Mouse (Mus musculus) spleen, adult 2 months (tissue): Measurements from ENCODE around the gene Tmem150c. TPM values are rescaled to one million over a fixed set of nuclear protein-coding genes. Genes with fewer than 3 reads are reported as not detected.

Source experiments
- DNase-seq, 2 experiments: peaks; one replicate each; pipeline versions ENCODE4 v3.0.0 to v3.0.0-alpha.2; 2012 to 2021; ENCODE audit warnings: low spot score in 2 of 2, low read depth in 1 of 2
- H3K27ac ChIP-seq: fragments of 200-500 bp; 2 replicates; pipeline ENCODE4 v1.5.1; 2012; ENCODE audit warnings: low read length, inconsistent platforms; ENCODE audit not compliant: insufficient read depth
- H3K27me3 ChIP-seq: fragments of 200-500 bp; 2 replicates; pipeline ENCODE4 v1.6.1; 2012; ENCODE audit warnings: mild to moderate bottlenecking, moderate library complexity, low read length, inconsistent platforms; ENCODE audit not compliant: control insufficient read depth, insufficient read depth
- H3K36me3 ChIP-seq: fragments of 200-500 bp; 2 replicates; pipeline ENCODE4 v1.6.1; 2012; ENCODE audit warnings: mild to moderate bottlenecking, low read length, inconsistent platforms; ENCODE audit not compliant: control insufficient read depth, insufficient read depth
- H3K4me1 ChIP-seq: fragments of 200-500 bp; 2 replicates; pipeline ENCODE4 v1.6.1; 2011; ENCODE audit warnings: inconsistent platforms; ENCODE audit not compliant: control insufficient read depth, insufficient read depth, insufficient read length
- H3K4me3 ChIP-seq: fragments of 200-500 bp; 2 replicates; pipeline ENCODE4 v1.5.1; 2011; ENCODE audit warnings: mild to moderate bottlenecking, inconsistent platforms; ENCODE audit not compliant: insufficient read depth, insufficient read length; ENCODE audit errors: extremely low read depth
- CTCF ChIP-seq: fragments of 200-500 bp; IDR thresholded peaks from 2 replicates; pipeline ENCODE4 v1.5.1; 2011; ENCODE audit warnings: mild to moderate bottlenecking, inconsistent platforms; ENCODE audit not compliant: insufficient read depth, insufficient read length, insufficient replicate concordance; ENCODE audit errors: extremely low read depth
- POLR2A ChIP-seq: fragments of 200-500 bp; IDR thresholded peaks from 2 replicates; pipeline ENCODE4 v1.6.1; 2011; ENCODE audit warnings: low read depth, low read length, inconsistent platforms
- WGBS: fragments of 180-500 bp; shearing (Covaris S2); methylation state at CpG from one replicate; pipeline ENCODE4 v1.1.7; 2018; 5-methylcytosine and 5-hydroxymethylcytosine counted together
- polyA plus RNA-seq: library from polyadenylated mRNA; depleted of rRNA; stranded (reverse); fragments of >200 nt; gene quantifications from 2 replicates; pipeline ENCODE4 v1.2.3, GENCODE M21; 2012

Gene Tmem150c
- polyA plus RNA-seq, 1 experiment: 0.69 TPM

DNA sequence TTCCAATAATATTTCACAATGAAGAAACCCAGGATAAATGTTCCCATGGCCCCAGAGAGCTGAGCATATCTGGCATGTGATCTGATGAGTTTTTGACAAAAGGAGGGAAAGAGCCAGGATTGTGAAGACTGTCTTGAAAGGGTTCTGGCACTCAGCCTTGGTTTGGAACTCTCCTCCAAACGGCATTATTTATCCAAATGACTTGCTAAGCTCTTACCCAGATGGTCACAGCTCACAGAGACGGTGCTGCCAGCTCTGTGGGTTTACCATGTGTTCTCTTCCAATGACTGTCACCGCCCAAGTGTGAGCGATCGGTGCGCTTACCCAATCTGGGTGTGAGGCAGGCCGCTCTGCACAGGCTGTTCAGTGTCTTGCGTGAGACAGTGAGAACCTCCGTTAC, 50.7 kb downstream of the Tmem150c start:
- WGBS: 88% methylated on average over 9 of the region's 9 CpGs
- Histone ChIP-seq H3K36me3 (no peaks in the 10 kb centered on the region), H3K4me3 (no peak overlapping the region), H3K27ac (no peak overlapping the region), H3K4me1 (no peaks in the 10 kb centered on the region), H3K27me3 (no peaks in the 10 kb centered on the region)
- no peak for TF ChIP-seq POLR2A
- TF ChIP-seq CTCF: no peak
- no peak for DNase-seq

DNA sequence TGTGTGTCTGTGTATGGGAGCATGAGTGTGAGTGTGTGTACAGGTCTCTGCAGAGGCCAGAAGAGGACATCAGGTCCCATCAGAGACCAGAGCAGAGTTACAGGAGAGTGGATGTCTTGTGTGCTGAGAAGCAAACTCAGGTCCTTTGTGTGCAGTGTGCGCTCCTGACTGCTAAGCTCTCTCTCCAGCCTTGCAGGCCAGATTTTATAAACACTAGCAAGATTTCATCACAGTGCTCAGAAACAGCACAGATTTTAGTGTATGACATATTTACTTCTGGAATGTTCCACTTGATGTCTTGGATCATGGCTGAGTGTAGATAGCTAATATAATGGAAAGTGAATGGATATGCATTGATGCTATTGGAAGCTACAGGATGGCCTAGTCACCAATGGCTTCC, 57.2 kb downstream of the Tmem150c start:
- TF ChIP-seq CTCF (no peak), POLR2A (no peak)
- whole genome bisulfite sequencing: 94% methylated on average over 1 of the region's 1 CpGs
- no peaks in the 10 kb centered on the region for H3K36me3 ChIP-seq
- H3K27me3 ChIP-seq: no peaks in the 10 kb centered on the region
- H3K4me3 ChIP-seq: no peak overlapping the region
- DNase-seq: no peak
- no peaks in the 10 kb centered on the region for H3K4me1 ChIP-seq
- H3K27ac ChIP-seq: no peak overlapping the region

DNA sequence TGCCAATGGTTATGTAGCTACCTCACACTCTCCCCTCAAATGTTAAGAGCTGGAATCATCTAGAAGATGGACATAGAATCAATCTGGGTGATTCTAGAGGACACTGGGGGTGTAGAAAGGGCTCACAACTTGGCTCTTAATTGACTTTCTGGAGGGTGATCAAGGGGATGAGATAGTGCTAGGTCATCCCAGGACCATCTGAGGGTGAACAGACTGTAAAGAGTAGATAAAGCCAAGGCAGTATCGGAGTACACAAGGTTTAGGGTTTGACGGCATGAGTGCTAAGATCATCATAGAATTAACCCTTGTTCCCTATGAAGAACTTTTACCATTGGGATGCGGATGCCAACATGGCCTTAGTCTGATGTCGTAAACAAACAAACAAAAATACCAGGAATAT, 61.6 kb downstream of the Tmem150c start:
- no peaks in the 10 kb centered on the region for H3K36me3 ChIP-seq
- no peaks in the 10 kb centered on the region for H3K27me3 ChIP-seq
- H3K27ac ChIP-seq: no peak overlapping the region
- WGBS: 90% methylated on average over 4 of the region's 4 CpGs
- DNase-seq: no peak
- TF ChIP-seq CTCF (no peak), POLR2A (no peak)
- H3K4me1 ChIP-seq: no peaks in the 10 kb centered on the region
- H3K4me3 ChIP-seq: no peak overlapping the region

DNA sequence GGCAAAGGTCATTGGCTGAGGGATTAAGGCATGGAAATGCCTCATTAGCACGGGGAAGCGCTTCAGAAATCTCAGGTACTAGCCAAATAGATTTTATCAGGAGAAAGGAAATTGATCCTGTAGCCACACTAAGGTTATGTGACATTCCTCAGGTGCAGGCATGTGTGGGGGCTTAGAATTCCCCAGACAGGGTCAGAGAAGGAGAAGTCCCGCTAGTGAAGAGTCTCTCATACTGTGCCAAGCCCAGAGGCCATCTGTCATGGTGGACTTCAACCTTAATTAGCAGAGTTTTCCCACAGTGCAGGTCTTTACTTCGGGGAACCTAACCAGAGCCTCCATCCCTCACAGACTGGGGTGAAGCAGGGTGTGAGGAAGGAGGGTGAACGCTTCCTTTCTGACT, 62.7 kb downstream of the Tmem150c start:
- WGBS: 76% methylated on average over 5 of the region's 5 CpGs
- Histone ChIP-seq H3K4me1 (no peaks in the 10 kb centered on the region), H3K4me3 (no peak overlapping the region), H3K36me3 (no peaks in the 10 kb centered on the region), H3K27ac (no peak overlapping the region), H3K27me3 (no peaks in the 10 kb centered on the region)
- no peak for DNase-seq
- TF ChIP-seq POLR2A (no peak), CTCF (no peak)

DNA sequence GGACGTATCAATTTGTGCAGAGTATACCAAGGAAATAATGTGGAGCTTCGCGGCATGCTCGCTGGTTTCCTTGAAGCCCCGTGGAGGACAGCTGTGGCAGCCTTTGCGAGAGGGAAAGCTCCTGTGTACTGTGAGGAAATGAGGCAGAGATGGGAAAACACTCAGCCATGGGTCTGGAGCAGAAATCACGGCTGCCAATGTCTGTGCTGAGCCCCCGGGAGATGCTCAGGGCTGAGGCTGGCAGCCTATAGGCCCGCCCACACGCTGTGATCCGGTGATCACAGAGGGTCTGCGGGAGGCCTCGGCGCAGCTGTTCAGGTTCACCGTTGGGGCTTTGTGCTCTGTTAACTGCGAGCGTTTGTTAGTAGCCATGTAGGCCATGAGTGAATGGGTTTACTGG, 68.0 kb downstream of the Tmem150c start:
- no peaks in the 10 kb centered on the region for H3K27me3 ChIP-seq
- no peak overlapping the region for H3K27ac ChIP-seq
- DNase-seq: no peak
- no peak overlapping the region for H3K4me3 ChIP-seq
- no peaks in the 10 kb centered on the region for H3K36me3 ChIP-seq
- no peaks in the 10 kb centered on the region for H3K4me1 ChIP-seq
- TF ChIP-seq CTCF: no peak
- no peak for TF ChIP-seq POLR2A
- 46% methylated on average over 17 of the region's 17 CpGs for WGBS

DNA sequence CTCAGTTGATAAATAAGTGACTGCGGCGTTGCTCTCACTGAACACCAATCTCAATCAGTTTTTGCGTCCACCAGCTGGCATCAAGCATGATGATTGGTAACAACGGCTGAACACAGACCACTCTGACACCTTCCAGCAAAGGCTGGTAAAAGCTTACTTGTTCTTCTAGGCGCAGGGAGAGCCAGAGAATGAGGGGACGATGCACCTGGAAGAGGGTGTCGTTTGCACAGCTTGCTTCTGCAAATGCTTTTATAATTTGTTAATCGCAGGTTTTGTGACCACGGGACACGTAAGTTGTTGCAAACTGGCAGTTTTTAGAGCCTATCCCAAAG, 68.4 kb downstream of the Tmem150c start:
- no peak for TF ChIP-seq POLR2A
- no peak for TF ChIP-seq CTCF
- Histone ChIP-seq H3K27me3 (no peaks in the 10 kb centered on the region), H3K4me1 (no peaks in the 10 kb centered on the region), H3K4me3 (no peak overlapping the region), H3K36me3 (no peaks in the 10 kb centered on the region), H3K27ac (no peak overlapping the region)
- DNase-seq: no peak
- 76% methylated on average over 10 of the region's 10 CpGs for WGBS

DNA sequence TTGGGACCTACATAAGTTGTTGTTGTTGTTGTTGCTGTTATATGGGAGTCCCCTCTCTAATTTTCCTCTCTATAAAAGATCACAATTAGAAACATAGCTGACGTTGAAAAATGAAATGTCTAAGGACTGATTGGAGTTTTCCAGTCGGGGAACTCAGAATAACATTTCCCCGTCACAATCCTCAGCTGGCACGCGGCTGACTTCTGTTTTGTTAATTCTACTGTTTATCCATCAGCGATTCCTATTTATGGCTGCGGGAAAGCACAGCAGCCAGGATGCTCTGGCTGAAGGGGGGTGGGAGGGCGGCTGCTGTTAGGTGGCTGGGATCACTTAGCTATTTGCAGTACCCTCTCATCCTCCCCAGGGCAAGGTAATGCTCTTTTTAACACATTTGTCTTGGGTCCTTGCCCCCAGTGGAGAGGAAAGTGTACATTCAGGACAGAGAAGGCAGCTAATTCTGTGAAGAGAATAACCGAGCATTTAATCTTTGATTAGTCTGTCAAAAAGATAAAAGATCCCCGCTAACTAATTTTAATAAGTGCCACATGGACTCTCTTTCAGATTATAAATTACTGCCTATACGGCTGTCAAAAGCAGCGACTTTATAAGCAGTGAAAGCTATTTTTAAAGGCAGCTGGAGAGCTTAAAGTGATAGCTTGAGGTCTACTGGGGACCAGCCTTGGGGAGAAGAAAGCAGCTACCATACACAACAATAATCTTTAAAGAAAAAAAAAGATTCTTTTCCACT, 68.9 kb downstream of the Tmem150c start:
- TF ChIP-seq CTCF: no peak
- TF ChIP-seq POLR2A: no peak
- 70% methylated on average over 12 of the region's 12 CpGs for WGBS

More for the DNA sequence above, 68.9 kb downstream of the Tmem150c start:
- no peaks in the 10 kb centered on the region for H3K27me3 ChIP-seq
- H3K4me3 ChIP-seq: no peak overlapping the region
- no peaks in the 10 kb centered on the region for H3K4me1 ChIP-seq
- no peak for DNase-seq
- no peak overlapping the region for H3K27ac ChIP-seq
- H3K36me3 ChIP-seq: no peaks in the 10 kb centered on the region
